Mouse (Mus musculus) bone marrow macrophage, adult 2 months (primary cell): ENCODE results near the gene Tmem151b.

Experiments used
- CTCF ChIP-seq: IDR thresholded peaks from 2 replicates; pipeline ENCODE4 v1.5.1; 2012; ENCODE audit warnings: low read depth, mild to moderate bottlenecking, low read length, moderate library complexity
- POLR2A ChIP-seq: IDR thresholded peaks from 2 replicates; pipeline ENCODE4 v1.6.1; 2012; ENCODE audit warnings: mild to moderate bottlenecking, low read depth, low read length, borderline replicate concordance

GRCm38 (mm10) chr17:45510871-45511270 lies 38.6 kb downstream of the Tmem151b start:
- no peak for TF ChIP-seq POLR2A
- TF ChIP-seq CTCF = no peak
